Mouse (Mus musculus) gastrocnemius, adult 8-10 months (tissue): Measurements from ENCODE around the gene Tspan9. TPM values are rescaled to one million over a fixed set of nuclear protein-coding genes. Genes with fewer than 3 reads are reported as not detected.

Experiments used
- DNase-seq, 2 experiments: peaks; one replicate each; pipeline ENCODE4 v3.0.0; 2022; ENCODE audit warnings: low spot score in 2 of 2
- total RNA-seq, 4 experiments: library from RNA; stranded (reverse); gene quantifications; 2 replicates each; pipeline ENCODE4 v1.2.4; 2022

Tspan9 gene
- total RNA-seq, 4 experiments from 2014 or later, result 27.4 to 36.6 (median 31.5) TPM

- peak; percentile 90 to 91 for DNase-seq
These were observed 153.7 kb downstream of the Tspan9 start for GRCm38 (mm10) chr6:127989624-127990212.

DNA sequence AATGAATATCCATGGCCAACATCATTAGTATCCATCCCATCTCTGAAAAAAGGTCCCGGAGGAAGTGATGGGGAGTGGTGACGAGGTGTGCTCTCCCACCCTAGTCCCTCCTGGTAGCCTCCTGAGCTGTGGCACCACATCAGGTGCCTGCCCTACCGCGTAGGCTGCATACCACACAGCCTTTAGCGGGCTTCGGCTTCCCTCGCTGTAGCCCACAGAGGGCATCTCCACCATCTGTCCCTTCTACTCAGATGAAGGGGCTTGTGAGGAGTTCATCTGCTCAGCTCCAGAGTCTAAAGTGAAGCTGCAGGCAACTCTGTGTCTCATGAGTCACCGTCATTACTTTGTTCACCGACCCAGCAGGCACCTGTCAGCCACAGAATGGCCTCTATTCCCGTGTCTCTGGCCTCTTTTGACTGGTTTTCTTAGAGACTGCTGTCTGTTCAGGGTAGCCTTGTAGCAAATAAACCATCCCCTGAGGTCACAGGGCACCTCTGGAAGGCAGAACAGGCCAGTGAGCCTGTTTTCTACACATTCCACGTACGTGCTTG lies 154.4 kb downstream of the Tspan9 start:
- no peak for DNase-seq

GRCm38 (mm10) chr6:127987374-127987773 lies 156.0 kb downstream of the Tspan9 start:
- DNase-seq, result peak; percentile 33 to 34

- peak in 1 of 2 experiments; percentile 41 for DNase-seq
These were observed 157.0 kb downstream of the Tspan9 start for GRCm38 (mm10) chr6:127986357-127986756.

DNA sequence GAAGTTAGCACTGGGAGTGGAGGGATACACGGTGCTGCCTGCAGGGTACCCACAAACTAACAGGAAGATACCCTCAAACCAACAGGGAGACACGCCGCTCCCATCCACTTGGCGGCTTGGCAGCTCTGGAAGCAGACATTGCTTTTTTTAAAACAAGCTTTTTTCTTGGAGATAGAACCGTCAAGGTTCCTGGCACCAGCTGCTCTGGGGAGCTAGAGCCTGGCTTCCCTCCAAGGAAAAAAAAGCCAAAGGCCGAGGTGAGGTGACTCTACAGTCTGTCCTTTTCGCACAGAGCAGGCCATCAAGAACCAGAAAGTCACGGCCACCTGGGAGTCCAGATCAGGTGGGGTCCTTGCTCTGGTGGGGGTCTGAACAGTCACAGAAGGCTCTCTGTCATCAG lies 162.2 kb downstream of the Tspan9 start:
- no peak for DNase-seq

DNA sequence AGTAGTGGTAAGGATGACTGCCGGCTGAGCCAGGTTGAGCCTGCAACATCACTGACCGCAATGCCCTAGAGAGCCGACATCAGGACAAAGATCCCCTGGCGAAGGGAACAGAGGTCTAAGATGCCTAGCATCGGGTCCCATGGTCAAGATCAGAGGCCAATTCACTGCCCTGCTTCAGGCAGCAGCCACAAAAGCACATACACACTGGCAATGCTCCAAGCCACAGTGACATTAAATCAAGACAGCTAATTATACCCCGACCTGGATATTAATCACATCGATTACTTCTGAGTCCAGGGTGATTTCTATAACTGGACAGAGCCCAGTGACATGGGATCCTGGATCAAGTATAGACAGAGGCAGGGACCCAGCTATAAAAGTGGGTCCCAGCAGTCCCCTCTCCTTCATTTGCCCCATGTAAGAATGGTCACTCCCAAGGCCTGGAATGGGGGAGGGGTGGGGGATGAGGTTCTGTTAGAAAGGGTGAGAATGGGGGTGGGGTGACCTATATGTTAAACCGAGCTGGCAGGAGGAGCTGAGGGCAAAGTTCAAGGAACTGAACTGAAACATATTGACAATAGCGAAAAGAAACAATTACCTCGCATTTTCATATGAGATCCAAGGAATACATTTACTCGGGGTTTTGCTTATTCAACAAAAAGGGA lies 162.9 kb downstream of the Tspan9 start:
- DNase-seq, result no peak

DNA sequence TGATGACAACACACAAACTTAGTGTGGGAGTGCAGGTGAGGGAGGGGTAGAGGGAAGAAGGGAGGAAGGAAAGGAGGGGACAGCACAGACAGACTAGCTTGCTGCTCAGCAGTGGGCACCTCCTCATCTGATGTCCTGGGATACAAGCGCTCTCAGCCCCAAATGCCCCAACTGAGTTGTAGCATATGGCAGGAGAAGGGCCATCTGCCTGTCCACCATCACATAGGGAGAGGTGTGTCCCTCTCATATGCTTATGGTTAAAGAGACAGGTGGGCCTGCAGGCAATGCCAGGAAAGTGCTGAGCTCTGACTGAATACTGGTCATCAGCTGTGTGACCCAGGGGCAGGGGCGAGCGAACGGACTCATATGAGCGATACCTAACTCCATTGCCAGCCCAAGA lies 163.6 kb downstream of the Tspan9 start:
- no peak for DNase-seq

- no peak for DNase-seq
These were observed 164.5 kb downstream of the Tspan9 start for GRCm38 (mm10) chr6:127978941-127979340.

GRCm38 (mm10) chr6:127976695-127977094 lies 166.7 kb downstream of the Tspan9 start:
- no peak for DNase-seq

DNA sequence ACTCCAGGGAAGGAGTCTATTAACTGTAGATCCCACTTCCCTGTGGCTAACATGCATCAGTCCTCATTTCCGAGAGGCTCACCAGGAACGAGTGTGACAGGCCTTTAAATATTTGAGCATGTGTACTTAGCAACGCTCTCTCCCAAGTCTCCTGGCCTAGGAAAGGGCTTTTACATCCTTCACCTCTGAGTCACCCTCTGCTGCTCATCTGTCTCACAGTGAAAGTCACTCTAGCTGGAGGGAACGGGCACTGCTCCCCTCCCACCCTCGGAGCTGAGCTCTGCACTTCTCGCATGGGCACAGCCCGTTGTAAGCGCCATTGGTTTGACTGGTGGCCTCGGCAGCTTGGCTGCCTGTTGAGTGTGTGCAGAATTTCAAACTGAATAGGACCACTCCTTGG lies 169.4 kb downstream of the Tspan9 start:
- DNase-seq, result no peak

DNA sequence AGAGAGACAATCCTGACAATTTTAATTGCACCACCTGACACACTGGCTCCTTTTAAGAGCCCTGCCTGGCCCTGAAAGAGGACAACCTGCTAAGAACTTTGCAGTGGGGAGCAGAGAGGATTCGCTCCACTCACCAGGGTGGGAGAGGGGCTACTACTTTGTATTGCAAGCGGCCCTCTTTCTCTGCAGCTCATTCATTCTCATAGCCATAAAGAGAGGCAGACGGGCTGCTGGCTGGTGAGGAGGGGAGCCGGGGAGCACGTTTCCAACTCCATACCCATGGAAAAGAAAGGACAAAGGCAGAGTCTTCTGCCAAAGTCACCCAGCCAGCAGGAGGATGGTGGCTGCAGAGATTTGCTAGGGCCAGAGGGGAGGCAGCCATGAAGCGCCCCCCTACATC lies 169.8 kb downstream of the Tspan9 start:
- no peak for DNase-seq

GRCm38 (mm10) chr6:127971931-127972330 lies 171.5 kb downstream of the Tspan9 start:
- DNase-seq, result no peak

DNA sequence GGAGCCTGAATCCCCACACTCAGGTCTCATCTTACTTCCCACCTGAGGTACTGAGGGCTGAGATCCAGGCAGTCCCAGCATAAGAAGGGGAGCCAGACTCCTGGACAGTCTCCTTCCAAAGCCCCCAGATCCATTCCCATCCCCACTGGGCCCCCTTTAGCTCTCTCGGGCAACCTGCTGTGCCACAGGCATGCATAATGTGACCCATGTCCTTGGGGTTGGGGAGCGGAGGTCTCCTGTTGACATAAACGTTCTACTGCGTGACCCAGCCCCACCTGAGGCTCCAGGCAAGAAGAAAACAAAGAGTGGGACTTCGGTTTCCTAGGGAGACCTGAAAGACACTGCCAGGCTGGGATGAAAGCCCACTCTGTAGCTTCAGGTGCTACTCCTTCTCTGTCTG lies 172.5 kb downstream of the Tspan9 start:
- DNase-seq, result no peak

DNA sequence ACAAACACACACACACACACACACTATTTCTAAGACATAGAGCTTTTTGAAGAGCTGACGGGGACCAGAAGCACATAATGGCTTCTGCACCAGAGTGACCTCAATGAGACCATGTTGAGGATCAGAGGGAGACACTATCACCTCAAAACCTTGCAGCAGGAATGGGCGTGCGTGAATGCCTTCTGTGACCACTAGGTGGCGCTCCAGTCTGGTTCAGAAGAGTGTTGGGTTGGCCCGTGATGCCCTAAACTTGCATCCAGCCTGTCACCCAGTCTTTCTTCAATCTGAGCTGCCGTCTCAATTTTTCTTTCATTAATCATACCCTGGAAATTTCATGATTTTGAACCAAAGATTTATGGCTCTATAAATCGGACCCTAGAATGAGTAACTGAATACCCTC lies 173.3 kb downstream of the Tspan9 start:
- peak; percentile 56 to 61 for DNase-seq

DNA sequence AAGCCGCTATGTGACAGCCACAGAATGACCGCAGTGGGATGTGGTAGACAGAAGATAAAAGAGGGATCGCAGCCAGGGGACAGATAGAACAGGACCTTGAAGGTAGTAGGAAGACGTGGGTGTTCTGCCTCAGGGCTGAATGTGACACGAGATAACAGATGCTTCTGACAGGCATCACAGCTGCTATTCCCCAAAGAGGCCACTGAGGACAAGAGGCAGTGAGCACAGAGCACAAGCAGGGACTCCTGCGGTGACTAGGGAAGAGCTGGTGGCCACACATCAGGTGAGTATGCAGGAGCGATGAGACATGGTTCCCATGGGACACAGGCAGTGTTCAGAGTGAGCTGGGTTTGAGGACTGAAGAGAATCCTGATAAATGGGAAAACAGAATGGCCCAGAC lies 173.7 kb downstream of the Tspan9 start:
- no peak for DNase-seq

DNA sequence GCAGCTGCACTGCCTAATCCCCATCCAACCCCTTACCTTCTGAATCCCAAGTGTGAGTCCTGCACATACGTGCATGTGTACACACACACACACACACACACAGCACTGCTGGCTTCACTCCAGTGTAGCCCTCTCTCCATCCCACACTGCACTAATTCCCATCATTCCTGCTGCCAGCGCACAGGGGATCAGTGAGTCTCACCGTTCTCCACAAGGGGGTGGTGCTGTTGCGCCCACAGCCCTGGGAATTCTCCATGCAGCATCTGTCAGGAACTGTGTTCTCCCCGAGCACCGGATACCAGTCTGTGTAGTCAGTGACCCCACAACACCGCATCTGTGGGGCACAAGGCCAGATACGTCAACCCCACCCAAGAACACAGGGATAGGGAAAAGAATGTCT lies 177.9 kb downstream of the Tspan9 start:
- DNase-seq, result no peak

DNA sequence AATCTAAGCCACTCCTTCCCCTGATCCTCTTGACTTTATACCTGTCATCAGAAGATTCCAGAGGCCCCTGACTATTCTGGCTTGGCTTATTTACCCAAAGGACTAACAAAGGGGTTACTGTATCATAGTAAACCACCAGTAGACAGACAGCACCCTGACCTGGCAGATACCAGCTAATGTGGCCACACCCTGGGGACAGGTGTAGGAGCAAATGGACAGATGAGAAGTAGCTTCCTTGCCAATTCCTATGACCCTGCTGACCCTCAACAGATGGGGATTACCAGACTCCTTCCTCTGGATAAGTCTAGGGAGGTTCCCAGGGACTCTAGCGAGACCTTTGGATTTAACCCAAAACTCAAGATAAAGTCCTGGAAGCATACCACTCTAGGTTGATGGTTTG lies 183.2 kb downstream of the Tspan9 start:
- DNase-seq, result no peak

DNA sequence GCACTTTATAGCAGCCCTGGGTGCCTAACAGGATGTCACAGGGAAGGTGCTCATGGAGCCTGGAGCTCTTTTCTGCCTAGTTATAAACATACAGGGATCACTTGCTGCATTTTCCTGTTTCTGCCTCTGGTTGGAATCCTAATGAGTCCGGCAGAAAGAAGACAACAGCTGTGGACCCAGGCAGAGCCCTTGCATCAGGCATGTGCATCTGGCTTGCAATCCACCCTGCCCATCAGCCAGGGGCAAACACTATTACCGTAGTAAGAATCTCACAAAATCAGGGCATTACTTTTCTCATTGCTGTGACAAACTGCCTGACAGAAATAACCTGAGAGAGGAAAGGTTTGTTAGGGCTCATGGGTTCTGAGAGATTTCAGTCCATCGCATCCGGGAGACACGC lies 187.2 kb downstream of the Tspan9 start:
- DNase-seq, result no peak

DNA sequence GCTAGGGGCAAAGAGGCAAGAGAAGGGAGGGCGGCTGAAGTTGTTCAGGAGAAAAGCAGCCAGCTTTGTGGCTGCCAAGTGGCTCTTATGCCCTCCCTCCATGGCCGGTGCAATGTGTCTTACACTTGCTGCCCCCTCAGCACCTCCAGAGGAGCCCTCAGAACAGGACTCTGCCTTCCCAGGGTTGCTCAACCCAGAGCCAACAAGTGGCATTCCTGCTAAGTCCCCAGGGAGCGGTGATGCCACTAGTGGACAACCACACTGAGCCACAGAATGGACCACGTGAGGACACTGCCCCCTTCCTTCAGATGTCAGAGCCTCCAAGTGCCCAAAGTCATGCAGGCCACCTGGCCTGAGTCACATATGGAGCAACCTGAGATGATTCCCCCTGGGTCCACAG lies 190.3 kb downstream of the Tspan9 start:
- no peak for DNase-seq

GRCm38 (mm10) chr6:127949885-127950284 lies 193.5 kb downstream of the Tspan9 start:
- no peak for DNase-seq

DNA sequence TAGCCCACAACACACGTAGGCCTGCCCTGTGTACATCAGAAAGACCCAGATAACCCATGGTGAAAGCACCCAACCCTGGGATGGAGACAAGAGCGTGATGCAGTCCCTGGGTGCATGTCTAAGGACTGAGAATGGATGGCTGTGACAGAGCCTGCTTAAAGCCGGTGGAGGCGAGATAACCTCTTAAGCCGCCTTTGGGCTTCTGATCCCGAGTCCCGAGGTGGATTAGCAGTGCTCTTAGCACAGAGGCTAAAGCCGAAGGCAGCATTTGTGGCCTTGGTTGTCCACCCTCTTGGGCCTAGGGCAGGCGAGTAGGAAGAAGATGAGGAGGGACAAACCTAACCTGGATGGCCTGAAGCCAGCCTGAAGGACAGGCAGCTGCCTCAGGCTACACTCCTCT lies 194.7 kb downstream of the Tspan9 start:
- no peak for DNase-seq

DNA sequence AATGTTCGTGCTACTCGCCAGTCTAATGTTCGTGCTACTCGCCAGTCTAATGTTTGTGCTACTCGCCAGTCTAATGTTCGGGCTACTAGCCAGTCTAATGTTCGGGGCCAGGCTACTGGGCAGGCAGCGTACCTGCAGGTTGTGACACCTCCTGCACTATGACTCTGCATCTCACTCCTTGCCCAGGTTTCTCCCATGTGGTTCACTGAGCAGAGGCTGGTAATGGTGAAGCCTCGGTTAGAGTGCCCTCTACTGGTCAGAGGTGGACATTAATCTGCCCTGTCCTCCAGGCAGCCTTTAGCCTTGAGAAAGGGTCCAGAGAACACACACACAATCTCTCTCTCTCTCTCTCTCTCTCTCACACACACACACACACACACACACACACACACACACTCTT lies 197.7 kb downstream of the Tspan9 start:
- peak; percentile 32 to 38 for DNase-seq

DNA sequence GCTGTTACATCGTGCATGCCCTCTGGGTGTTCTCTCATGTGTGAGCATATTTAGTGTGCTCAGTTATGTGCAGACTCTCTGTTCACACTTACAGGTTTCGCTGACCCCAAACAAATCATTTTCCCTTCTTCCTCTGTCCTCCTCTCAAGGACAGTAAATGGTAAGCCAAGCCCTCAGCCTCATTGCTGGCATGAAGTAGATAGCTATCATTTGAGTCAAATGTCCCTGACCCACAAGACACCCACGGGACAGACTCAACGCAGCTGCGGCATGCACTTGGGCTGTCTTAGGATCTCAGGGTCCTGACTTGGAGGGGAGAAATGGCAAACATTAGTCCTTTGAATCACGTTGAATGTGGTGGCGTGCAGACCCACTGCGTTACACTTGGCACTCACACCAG lies 201.0 kb downstream of the Tspan9 start:
- DNase-seq, result no peak
